Mouse (Mus musculus): ENCODE results near the gene Alkbh2. TPM values are rescaled to one million over a fixed set of nuclear protein-coding genes. Genes with fewer than 3 reads are reported as not detected.
A peak's percentile ranks its signal among the peaks of the same experiment; 100 is the strongest.

The Alkbh2 gene
- total RNA-seq, 2 experiments from 2014 or later: 0.28 to 0.61 TPM

DNA sequence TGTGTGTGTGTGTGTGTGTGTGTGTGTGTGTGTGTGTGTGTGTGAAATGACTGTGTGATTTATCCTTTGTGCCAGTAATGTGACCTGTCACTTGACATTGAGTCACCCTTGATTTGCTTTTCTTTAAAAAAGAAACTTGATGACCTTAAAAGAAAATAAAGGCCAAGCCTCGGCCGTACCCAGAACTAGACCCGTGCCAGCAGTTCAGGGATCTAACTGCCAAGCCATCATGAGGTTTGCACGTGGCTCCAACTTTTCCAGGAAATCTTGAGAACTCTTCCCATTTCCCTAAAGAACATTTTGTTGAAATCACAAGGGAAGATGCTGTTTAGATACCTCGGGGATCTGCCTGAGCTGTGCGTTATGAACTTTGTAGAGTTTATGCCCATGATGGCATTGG is 33.4 kb upstream of the Alkbh2 start:
- TF ChIP-seq CTCF (IDR thresholded peaks at IDR 0.05): no peak
- DNase-seq: no peak
- Histone ChIP-seq H3K27ac (peak overlapping the region; percentile 78), H3K4me3 (no peak overlapping the region)
- intact Hi-C loops (cut with DNase I): no loop called here

DNA sequence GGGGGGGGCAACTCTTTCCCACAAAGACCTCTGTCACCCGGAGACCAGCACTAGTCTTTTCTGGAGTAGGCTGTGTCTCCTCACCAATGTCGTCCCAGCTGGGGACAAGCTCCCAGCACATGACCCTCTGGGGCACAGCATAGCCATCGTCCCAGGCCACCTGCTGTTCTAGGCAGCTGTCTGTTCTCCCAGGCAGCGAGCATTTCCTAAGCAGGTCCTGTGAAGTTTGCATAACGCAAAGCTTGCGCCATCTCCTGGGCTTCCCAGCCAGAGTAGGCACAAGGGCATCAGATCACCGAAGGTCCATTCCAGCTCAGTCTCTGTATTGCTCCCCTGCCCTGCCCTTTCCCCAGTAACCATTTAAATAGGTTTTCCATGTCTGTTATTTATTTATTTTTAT is 29.2 kb upstream of the Alkbh2 start:
- peak; percentile 68 for DNase-seq
- Histone ChIP-seq H3K4me3 (peak overlapping the region; percentile 26; the same call in 1 of the 2 replicates), H3K27ac (peak overlapping the region; percentile 88)
- intact Hi-C loops (cut with DNase I): no loop called here
- no peak for TF ChIP-seq CTCF (IDR thresholded peaks at IDR 0.05)

DNA sequence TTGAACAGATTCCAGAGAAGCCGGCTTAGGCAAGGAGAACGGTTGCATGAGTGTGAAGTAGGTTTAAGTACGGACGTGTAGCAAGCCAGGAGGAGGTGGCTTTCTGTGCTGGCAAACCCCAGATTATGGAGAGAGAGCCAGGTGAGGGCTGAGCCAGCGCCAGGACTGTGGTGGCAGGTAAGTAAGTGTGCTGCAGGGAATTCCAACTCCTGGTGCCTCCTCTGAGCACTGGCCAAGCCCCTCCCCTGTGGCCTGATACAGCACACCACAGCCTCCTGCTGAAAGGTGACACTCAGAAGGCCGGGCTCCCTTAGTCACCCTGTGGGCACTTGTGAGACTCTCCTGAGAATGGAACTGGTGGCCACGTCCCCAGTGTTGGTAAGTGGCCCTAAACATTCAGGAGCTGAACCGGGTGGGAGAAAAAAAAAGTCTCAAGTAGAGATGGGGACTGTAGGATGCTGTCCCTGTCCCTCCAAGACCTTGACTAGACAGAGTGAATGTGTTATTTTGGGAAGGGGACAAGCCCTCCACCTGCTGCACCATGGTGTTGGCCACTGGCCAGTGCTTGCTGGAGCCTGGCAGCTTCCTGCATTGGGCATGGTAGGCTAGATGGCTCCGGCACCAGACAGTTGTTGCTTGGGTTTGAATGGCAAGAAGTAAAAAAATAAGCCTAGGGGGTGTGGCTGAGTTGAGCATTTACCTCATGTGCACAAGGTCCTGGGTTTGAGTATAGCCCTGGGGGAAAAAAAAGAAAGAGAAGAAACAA is 27.3 kb upstream of the Alkbh2 start:
- TF ChIP-seq CTCF (IDR thresholded peaks at IDR 0.05): no peak
- Histone ChIP-seq H3K4me3 (peak overlapping the region; percentile 49), H3K27ac (peak overlapping the region; percentile 88)
- intact Hi-C loops (cut with DNase I): no loop called here
- peak; percentile 88 for DNase-seq

DNA sequence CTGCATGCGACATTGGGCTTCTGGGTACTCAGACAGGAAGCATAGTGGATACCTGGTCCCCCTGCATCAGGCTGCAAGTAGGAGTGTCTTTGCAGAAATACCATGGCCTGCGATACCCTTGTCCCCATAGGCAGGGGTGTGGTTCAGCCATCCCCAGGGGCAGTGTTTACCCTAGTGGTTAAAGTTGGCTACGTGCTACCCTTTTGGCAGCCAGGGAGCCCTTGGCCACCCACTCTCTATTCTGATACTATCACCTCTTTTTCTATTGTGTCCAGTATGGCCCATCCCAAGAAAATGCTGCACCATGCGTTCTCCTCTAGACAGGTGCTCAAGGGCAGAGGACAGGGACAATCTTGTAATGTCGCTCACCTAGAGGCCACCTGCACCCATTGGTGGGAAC is 26.7 kb upstream of the Alkbh2 start:
- no peak for DNase-seq
- intact Hi-C loops (cut with DNase I): no loop called here
- H3K27ac ChIP-seq: peak overlapping the region; percentile 88
- TF ChIP-seq CTCF (IDR thresholded peaks at IDR 0.05): no peak
- peak overlapping the region; percentile 39; the same call in 1 of the 2 replicates for H3K4me3 ChIP-seq

DNA sequence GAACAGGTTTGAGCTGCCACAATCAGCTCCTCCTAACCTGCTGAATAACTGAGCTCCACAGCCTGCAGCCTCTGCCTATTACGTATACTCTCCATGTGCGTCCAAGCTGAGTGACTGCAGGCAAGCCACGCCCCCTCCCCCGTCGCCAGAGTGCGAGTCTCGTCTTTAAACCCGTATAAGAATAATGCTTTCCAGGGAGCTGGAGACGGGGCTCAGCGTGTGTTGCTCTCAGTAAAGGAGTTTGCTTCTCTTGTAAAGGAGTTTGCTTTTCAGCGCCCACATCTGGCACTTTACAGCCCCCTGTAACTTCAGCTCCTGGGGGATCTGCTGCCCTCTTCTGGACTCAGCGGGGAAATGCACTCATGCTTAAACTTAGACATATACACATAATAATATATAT is 25.5 kb upstream of the Alkbh2 start:
- no peak for DNase-seq
- Histone ChIP-seq H3K27ac (peak overlapping the region; percentile 51; the same call in 1 of the 2 replicates), H3K4me3 (no peak overlapping the region)
- TF ChIP-seq CTCF (IDR thresholded peaks at IDR 0.05): peak; percentile 52
- intact Hi-C loops (cut with DNase I): loop anchor here (2.0 kb wide), 1 partner anchor 19 kb away; no protein-coding TSS in a partner anchor

DNA sequence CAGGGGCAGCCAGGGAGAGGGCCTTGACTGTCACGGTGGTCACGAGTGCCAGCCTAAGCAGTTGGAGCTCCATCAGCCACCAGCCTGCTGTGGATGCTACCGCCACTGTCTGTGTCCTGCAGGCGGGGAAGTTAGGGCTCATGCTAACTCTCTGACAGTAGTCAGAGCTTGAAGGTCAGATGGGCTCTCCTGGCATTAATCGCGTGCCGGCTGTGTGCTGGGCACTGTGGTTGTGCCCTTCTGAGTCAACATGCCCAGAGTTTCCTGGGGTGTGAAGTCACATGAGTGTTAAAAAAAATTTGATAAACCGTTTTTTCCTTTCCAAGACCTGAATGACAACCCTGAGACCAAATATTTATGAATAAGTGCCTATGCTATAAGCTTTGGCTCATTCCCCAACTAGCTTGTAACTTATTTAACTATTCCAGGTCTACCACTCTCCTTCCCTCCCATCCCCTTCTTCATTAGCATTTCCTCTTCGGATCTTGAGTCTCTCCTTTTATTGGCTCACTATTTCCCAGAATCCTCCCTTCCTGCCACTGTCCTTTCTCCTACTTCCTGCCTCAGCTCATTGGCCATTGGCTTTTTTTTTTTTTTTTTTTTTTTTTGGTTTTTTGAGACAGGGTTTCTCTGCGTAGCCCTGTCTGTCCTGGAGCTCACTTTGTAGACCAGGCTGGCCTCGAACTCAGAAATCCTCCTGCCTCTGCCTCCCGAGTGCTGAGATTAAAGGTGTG is 24.5 kb upstream of the Alkbh2 start:
- peak overlapping the region; percentile 64 for H3K27ac ChIP-seq
- intact Hi-C loops (cut with DNase I): loop anchor here (2.0 kb wide), 1 partner anchor 18 kb away; no protein-coding TSS in a partner anchor
- no peak for TF ChIP-seq CTCF (IDR thresholded peaks at IDR 0.05)
- H3K4me3 ChIP-seq: peak overlapping the region; percentile 18; the same call in 1 of the 2 replicates
- DNase-seq: no peak

DNA sequence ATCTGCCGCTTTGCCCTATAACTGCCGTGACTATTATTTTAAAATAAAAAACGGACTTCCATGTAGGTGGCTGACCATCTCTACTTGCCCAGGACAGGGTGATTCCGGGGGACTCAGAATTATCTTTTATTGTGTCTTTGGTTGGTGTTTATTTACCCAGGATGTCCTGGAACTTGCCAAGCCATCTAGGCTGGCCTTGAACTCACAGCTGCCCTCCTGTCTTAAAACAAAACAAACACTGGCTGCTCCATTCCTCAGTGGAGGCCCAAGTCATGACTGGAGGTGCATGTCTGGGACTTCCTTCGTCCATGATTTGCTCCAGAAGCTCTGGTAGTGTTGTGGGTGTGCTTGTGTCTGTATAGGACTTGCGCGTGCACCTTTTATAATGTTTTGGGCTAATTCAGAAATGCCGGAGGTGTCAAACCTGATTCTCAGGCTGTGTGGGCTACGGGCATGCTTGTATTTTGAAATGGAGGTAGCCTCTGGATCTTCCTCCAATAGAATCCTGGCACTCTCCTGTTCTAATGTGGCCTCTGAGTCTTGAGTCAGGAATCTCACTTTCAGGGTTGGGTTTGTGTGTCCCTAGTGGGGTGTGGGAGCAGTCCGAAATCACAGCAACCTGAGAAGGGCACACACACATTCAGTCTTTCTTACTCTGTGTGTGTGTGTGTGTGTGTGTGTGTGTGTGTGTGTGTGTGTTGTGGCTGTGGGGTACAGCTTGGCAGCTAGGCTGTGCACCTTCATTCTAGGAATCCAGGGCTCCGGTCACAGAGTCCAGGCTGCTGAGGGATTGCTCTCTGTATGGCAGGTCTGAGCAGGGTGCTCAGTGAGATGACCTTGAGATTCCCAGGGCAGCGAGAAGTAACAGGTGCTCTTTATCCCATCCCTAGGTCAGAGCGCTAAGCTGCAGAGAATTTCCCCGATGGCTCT is 19.3 kb upstream of the Alkbh2 start:
- Histone ChIP-seq H3K4me3 (peak overlapping the region; percentile 72), H3K27ac (peak overlapping the region; percentile 96)
- TF ChIP-seq CTCF (IDR thresholded peaks at IDR 0.05): no peak
- intact Hi-C loops (cut with DNase I): no loop called here
- DNase-seq: peak; percentile 61

DNA sequence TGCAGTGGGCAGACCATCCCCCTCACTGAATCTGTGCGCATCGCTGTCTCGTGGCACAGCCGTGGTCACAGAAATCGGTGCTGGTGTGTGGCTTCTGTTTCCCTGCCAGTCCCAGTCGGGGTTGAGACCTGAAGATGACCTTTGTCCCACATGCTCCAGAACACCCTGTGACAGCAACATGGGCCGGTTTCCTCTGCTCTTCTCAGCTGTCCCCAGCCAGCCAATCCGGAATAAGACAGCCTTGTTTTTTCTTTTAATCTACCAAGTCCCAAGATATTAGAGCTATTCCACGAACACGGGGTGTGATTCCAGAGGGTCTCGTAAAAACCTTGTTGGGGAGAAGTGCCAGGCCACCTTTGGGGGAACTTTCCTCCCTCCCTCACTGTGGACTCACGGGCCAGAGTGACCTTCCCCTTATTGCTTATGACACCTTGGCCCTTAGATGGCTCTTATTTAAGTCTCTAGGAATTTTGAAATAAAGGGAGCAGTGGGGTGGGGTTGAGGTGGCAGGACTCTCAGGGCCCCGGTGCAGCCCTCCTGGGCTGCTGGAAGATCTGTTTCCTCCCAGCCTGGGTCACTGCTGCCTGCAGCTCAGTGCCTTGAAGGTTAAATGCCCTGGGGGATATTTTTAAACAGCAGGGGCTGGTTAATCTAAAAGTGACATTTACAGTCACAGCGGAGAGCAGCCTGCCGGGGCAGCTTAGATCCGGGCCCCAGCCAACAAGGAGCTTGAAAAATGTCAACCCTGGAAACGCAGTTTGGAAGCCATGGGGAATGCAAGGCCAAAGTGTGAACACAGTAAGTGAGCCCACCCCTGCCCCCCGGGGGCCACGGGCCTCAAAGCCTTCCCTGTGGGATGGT is 18.2 kb upstream of the Alkbh2 start, which contains the start of gene Acacb:
Gene Acacb, plus strand, starts transcription at position 508 of the 861 bp plus-strand sequence.
- intact Hi-C loops (cut with DNase I): no loop called here
- peak within 1 kb of the TSS; percentile 72 for H3K4me3 ChIP-seq

DNA sequence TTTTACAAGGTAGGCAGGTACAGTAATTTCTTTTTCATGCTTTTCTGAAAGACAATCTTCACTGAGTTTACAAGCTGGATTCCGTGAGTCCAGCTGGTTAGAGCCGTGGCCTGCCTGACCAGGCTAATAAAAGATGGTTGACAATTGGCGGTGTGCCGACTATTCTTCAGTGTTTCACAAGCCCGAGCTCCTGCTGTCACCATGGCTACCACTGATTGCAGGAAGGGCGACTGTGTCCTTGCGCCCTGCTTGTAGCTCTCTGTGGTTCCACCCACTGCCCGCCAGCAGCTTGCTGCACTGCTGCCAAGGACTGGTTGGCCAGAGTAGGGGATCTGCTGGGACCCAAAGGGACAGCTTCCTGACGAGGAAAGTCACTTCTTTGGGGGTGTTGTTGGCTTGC is 11.2 kb upstream of the Alkbh2 start:
- intact Hi-C loops (cut with DNase I): no loop called here
- peak overlapping the region; percentile 38 for H3K4me3 ChIP-seq

More for the DNA sequence above, 18.2 kb upstream of the Alkbh2 start, which contains the start of gene Acacb:
- DNase-seq: peak; percentile 87
- peak within 1 kb of the TSS; percentile 96 for H3K27ac ChIP-seq
- TF ChIP-seq CTCF (IDR thresholded peaks at IDR 0.05): no peak

DNA sequence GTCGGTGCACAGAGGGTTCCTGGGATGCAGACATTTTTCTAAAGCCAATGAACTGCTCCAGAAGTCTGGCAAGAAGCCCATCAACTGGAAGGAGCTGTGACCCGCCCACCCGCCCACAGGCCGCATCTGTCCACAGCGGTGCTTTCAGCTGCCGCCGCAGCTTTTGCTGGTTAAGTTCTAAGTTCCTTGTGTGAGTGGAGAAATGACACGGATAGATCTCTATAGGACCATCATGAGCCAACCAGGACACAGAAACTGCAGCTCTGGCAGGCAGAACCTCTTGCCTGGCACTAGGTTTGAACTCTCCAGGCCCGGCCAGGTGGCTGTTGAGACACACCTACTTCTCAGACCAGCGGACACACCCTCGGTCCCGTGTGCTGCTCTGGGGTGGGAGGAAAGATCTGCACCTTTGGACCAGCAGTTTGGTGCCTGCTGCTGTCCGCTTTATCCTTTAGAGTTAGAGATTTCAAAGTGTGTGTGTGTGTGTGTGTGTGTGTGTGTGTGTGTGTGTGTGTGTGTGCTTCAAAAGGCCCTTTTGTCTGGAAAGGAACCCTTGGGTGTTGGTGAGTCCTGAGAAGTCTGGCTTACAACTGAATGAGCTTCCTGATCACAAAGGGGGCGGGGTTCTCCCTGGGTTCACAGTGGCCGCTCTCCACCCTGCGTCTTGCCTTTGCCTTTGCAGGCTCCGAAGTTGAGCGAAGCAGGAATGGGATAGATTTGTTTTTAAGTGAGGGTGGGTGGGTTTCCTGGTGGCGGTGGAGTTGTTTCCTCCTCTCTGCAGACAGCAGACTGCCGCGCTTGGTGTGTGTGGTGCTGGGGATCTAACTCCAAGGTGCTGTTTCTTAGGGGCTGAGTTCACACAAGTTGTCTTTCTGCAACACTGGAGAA is 10.5 kb upstream of the Alkbh2 start:
- intact Hi-C loops (cut with DNase I): no loop called here
- H3K27ac ChIP-seq: peak overlapping the region; percentile 64
- no peak for DNase-seq
- peak overlapping the region; percentile 38 for H3K4me3 ChIP-seq
- no peak for TF ChIP-seq CTCF (IDR thresholded peaks at IDR 0.05)

More for the DNA sequence above, 11.2 kb upstream of the Alkbh2 start:
- DNase-seq: peak; percentile 79
- H3K27ac ChIP-seq: peak overlapping the region; percentile 64
- TF ChIP-seq CTCF (IDR thresholded peaks at IDR 0.05): no peak

Measured in gastrocnemius, adult 2 months (tissue).